Mouse (Mus musculus) heart, postnatal 0 days (tissue): ENCODE results near the gene Trim6.

Source experiments
- CTCF ChIP-seq: IDR thresholded peaks from 2 replicates; pipeline ENCODE4 v1.5.1; 2016; ENCODE audit warnings: antibody characterized with exemption, control low read depth, low read depth
- EP300 ChIP-seq: IDR thresholded peaks from 2 replicates; pipeline ENCODE4 v1.6.1; 2016; ENCODE audit warnings: antibody characterized with exemption, low read depth

GRCm38 (mm10) chr7:104216011-104216535 is 2.5 kb upstream of the Trim6 start:
- no peak for TF ChIP-seq CTCF
- no peak for TF ChIP-seq EP300
